Mouse (Mus musculus): ENCODE data around the gene Srpr. TPM values are rescaled to one million over a fixed set of nuclear protein-coding genes. Genes with fewer than 3 reads are reported as not detected.

The Srpr gene
- polyA plus RNA-seq, 1 experiment from 2014 or later, result 52.6 TPM

DNA sequence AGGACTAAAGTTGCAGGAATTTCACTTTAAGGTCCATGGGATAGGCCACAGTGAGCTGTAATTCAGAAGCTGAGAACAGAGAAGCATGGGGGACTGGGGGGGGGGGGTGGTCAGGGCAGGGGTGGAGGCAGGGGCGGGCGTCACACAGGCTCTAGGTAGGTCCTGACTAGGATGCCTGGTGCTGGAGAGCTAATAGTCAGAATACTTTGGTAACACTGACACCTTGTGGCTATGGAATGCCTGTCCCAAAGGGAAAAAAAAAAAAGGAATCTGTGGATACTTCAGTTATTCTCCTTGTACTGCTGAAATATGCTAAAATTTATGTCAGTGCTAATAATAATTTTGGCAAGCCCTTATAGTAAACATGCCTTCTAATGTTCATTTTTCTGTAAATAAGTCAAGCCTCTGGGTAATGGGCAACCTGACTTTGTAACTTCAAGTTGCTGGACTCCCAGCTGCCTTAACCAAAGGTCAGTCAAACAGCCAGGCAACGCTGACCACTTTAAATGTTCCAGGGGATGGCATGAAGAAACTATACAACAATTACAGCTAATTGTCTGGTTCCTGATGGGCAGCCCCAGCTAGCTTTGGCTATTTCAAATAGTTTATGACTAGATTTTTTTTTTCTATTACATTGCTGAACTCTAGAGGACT, 33.7 kb upstream of the Srpr start:
- H3K27ac ChIP-seq (ENCODE audit: low read length), result no peak overlapping the region
- 0 out of 2 replicates have a peak, but pooled peaks cover 4% of the 10 kb centered on the region for H3K36me3 ChIP-seq (ENCODE audit: control insufficient read depth, insufficient read depth)
- no peak overlapping the region for H3K9ac ChIP-seq (replicated peaks; ENCODE audit: low read depth, low read length)
- H3K4me1 ChIP-seq (replicated peaks; ENCODE audit: control insufficient read depth, insufficient read depth, low read length), result peaks cover 10% of the 10 kb centered on the region
- no peak overlapping the region for H3K4me3 ChIP-seq (replicated peaks; ENCODE audit: low read length)
- H3K9me3 ChIP-seq (ENCODE audit: control insufficient read depth, low read length), result no peaks in the 10 kb centered on the region
- H3K4me2 ChIP-seq (ENCODE audit: low read length), result no peak overlapping the region
- 32% methylated on average over 3 of the region's 3 CpGs for WGBS
- no peaks in the 10 kb centered on the region for H3K27me3 ChIP-seq (replicated peaks; ENCODE audit: control insufficient read depth, insufficient read depth, low read length)
- peak; percentile 62 for ATAC-seq

DNA sequence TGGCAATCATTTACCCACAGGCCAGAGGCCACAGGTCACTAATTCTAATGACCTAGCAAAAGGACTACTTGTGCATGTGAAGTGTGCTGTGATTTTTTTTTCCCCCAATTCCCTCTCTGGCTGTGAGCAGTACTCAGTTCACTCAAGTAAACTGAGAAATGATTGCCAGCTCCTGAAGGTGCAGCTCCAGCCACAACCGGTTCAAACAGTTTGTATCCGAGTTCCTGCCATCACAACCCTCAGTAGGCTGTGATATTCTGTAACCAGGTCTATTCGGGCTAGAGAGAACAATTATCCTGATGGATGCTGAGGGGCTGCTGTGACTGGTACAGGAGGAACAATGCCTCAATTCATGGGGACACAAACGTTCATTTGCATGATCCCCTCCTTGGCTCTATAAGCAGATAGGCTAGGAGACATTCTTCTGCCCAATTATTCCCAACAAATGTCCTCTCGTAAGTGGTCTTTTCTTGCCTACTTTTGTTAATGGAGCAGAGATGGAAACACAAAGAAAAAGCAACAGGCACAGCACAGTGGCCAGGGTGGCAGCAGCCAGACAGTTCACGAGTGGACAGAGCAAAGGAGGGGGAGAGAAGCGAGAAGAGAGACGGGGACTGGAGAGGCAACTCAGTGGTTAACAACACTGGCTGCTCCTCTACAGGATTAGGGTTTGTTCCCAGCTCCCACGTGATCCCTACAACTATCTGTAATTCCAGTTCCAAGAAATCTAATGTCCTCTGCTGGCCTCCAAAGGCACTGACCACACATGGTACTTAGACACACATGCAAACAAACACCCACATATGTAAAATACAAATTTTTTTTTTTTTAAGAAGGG, 33.0 kb upstream of the Srpr start:
- no peak overlapping the region for H3K27ac ChIP-seq (ENCODE audit: low read length)
- peak; percentile 65 for ATAC-seq
- 5% methylated on average over 9 of the region's 9 CpGs for WGBS

DNA sequence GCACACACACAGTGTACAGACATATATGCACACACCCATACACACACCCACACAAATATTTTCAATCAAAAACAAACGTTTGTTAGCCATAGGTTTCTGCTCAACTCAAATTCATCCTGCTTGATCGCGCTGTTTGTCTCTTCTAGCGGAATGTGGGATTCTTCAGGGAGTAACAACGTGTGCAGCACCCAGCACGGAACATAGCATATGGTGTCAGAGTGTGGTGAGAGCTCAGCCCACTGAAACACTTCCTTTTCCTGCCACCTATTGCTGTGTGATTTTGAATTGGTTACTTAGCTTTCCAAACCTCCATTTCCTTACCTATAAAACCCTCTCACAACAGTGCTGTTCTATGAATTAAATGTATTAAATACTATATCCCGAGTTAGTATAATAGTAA, 29.9 kb upstream of the Srpr start:
- Histone ChIP-seq H3K27ac (ENCODE audit: low read length) (no peak overlapping the region), H3K36me3 (ENCODE audit: control insufficient read depth, insufficient read depth) (0 out of 2 replicates have a peak, but pooled peaks cover 4% of the 10 kb centered on the region), H3K4me2 (ENCODE audit: low read length) (no peak overlapping the region), H3K9me3 (ENCODE audit: control insufficient read depth, low read length) (no peaks in the 10 kb centered on the region), H3K27me3 (replicated peaks; ENCODE audit: control insufficient read depth, insufficient read depth, low read length) (no peaks in the 10 kb centered on the region), H3K4me3 (replicated peaks; ENCODE audit: low read length) (no peak overlapping the region), H3K9ac (replicated peaks; ENCODE audit: low read depth, low read length) (no peak overlapping the region), H3K4me1 (replicated peaks; ENCODE audit: control insufficient read depth, insufficient read depth, low read length) (peaks cover 15% of the 10 kb centered on the region)
- 91% methylated on average over 7 of the region's 7 CpGs for WGBS
- ATAC-seq, result no peak

More for the DNA sequence above, 33.0 kb upstream of the Srpr start:
- no peak overlapping the region for H3K4me3 ChIP-seq (replicated peaks; ENCODE audit: low read length)
- H3K4me2 ChIP-seq (ENCODE audit: low read length), result no peak overlapping the region
- H3K4me1 ChIP-seq (replicated peaks; ENCODE audit: control insufficient read depth, insufficient read depth, low read length), result peaks cover 10% of the 10 kb centered on the region
- H3K9ac ChIP-seq (replicated peaks; ENCODE audit: low read depth, low read length), result no peak overlapping the region
- 0 out of 2 replicates have a peak, but pooled peaks cover 4% of the 10 kb centered on the region for H3K36me3 ChIP-seq (ENCODE audit: control insufficient read depth, insufficient read depth)
- no peaks in the 10 kb centered on the region for H3K27me3 ChIP-seq (replicated peaks; ENCODE audit: control insufficient read depth, insufficient read depth, low read length)
- H3K9me3 ChIP-seq (ENCODE audit: control insufficient read depth, low read length), result no peaks in the 10 kb centered on the region

DNA sequence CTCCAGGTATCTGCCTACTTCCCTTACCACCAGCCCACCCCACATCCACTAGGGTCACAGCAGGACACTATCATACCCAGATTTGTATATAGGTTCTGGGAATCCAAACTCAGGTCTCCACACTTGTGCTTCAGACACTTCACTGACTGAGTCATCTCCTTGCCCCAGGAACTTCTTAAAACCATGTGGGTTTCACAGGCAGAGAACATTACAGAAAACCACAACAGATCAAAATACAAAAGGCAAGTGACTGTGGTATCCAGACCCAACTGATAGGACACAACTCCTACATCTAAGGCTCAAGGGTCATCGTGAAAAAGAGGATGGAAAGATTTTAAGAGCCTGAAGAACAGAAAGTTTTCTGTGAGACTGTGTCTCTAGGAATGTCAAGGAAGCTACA, 26.6 kb upstream of the Srpr start:
- 97% methylated on average over 1 of the region's 1 CpGs for WGBS
- Histone ChIP-seq H3K27me3 (replicated peaks; ENCODE audit: control insufficient read depth, insufficient read depth, low read length) (no peaks in the 10 kb centered on the region), H3K9ac (replicated peaks; ENCODE audit: low read depth, low read length) (no peak overlapping the region), H3K36me3 (ENCODE audit: control insufficient read depth, insufficient read depth) (0 out of 2 replicates have a peak, but pooled peaks cover 4% of the 10 kb centered on the region), H3K4me1 (replicated peaks; ENCODE audit: control insufficient read depth, insufficient read depth, low read length) (peaks cover 9% of the 10 kb centered on the region), H3K27ac (ENCODE audit: low read length) (no peak overlapping the region), H3K9me3 (ENCODE audit: control insufficient read depth, low read length) (no peaks in the 10 kb centered on the region), H3K4me2 (ENCODE audit: low read length) (no peak overlapping the region), H3K4me3 (replicated peaks; ENCODE audit: low read length) (no peak overlapping the region)
- no peak for ATAC-seq

DNA sequence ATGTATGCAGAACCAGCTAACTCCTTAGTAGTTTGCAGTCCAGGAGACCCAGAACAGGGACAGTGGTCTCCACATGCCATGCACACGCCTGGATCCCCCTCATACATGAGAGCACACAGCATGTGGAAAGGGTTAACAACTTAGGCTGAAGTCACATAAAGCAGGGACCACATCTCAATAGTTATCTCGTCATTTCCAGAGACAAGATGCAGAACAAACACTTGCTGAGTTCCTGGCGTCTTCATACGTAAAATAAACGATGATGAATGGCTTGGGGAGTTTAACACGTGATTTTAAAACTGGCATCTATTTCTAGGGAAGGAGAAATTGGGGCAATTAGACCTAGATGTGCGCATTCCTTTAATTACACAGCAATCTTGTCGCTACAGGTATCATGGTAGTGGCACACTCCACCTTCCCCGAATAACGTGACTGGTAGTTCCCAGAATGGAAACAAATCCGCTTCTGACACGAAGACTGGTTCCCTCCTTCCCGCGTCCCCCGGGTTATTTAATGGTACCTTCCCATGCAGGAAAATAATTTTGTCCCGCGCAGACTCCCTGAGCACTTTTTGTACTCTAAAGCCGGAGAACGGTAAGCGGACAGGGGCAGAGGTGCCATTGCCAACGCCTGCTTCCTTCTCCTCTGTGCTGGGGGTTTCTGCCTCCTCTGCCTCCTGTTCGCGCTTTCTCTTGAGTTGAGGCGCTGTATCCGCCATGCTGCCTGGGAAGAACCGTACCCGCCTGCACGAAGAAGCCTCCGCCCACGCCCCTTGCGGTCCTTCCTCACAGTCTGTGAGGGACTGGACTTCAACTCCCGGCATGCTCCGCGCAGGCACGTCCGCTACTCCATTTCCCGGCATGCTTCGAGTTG, 24.5 kb upstream of the Srpr start, which contains the start of gene Dcps:
TSS of gene Dcps (minus strand) at position 811 of the 873 bp plus-strand sequence.
- Histone ChIP-seq H3K27ac (ENCODE audit: low read length) (peak within 1 kb of the TSS; percentile 96), H3K36me3 (ENCODE audit: control insufficient read depth, insufficient read depth) (no peaks in the 10 kb centered on the region), H3K27me3 (replicated peaks; ENCODE audit: control insufficient read depth, insufficient read depth, low read length) (no peaks in the 10 kb centered on the region), H3K4me2 (ENCODE audit: low read length) (peak within 1 kb of the TSS; percentile 87), H3K4me1 (replicated peaks; ENCODE audit: control insufficient read depth, insufficient read depth, low read length) (peaks cover 9% of the 10 kb centered on the region), H3K4me3 (replicated peaks; ENCODE audit: low read length) (peak within 1 kb of the TSS; percentile 70), H3K9ac (replicated peaks; ENCODE audit: low read depth, low read length) (peak within 1 kb of the TSS; percentile 79), H3K9me3 (ENCODE audit: control insufficient read depth, low read length) (no peaks in the 10 kb centered on the region)
- ATAC-seq, result peak; percentile 98
- WGBS, result under 1% methylated on average over 38 of the region's 38 CpGs

DNA sequence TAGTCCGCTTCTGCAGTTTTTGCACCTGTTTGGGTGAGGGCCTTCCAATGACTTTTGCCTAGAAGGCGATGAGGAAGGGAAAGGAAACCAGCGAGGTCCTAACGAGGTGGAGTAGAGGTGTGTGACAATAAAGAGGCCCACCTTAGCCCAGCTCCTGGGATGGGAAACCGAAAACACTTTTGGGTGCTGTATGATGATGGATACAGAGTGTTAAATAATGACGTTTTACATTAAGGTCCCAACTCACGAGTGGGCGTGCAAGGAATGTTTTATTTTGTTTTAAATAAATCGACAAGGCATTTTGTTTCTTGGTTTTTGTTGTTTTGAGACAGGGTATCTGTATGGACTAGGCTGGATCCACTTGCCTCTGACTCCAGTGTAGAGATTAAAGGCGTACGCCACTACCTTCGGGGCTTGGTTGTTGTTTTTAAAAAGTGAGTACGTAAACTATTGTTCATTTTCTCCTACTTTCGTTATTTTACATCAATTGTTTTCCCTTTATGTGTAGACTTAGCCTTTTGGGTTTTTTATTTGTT, 23.8 kb upstream of the Srpr start:
- Histone ChIP-seq H3K36me3 (ENCODE audit: control insufficient read depth, insufficient read depth) (no peaks in the 10 kb centered on the region), H3K4me1 (replicated peaks; ENCODE audit: control insufficient read depth, insufficient read depth, low read length) (peaks cover 9% of the 10 kb centered on the region), H3K9me3 (ENCODE audit: control insufficient read depth, low read length) (no peaks in the 10 kb centered on the region), H3K4me3 (replicated peaks; ENCODE audit: low read length) (peak overlapping the region; percentile 70), H3K4me2 (ENCODE audit: low read length) (peak overlapping the region; percentile 87), H3K9ac (replicated peaks; ENCODE audit: low read depth, low read length) (peak overlapping the region; percentile 79), H3K27ac (ENCODE audit: low read length) (peak overlapping the region; percentile 96), H3K27me3 (replicated peaks; ENCODE audit: control insufficient read depth, insufficient read depth, low read length) (no peaks in the 10 kb centered on the region)
- 43% methylated on average over 14 of the region's 14 CpGs for WGBS
- peak; percentile 39; the same call in 1 of the 2 replicates for ATAC-seq

DNA sequence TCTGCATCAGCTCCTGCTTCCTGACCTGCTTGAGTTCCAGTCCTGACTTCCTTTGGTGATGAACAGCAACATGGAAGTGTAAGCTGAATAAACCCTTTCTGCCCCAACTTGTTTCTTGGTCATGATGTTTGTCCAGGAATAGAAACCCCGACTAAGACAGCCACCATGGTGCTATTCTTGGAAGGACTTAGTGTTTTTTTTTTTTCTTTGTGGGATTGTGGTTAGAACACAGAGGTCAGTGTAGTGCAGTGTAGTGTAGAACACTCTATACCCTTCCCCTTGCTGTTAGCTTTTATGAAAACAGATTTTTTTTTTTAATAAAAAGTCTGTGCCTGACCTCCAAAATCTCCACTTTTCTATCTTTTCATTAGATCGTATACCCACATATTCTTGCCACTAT, 17.1 kb upstream of the Srpr start:
- Histone ChIP-seq H3K27ac (ENCODE audit: low read length) (no peak overlapping the region), H3K9me3 (ENCODE audit: control insufficient read depth, low read length) (no peaks in the 10 kb centered on the region), H3K4me3 (replicated peaks; ENCODE audit: low read length) (no peak overlapping the region), H3K4me2 (ENCODE audit: low read length) (no peak overlapping the region), H3K27me3 (replicated peaks; ENCODE audit: control insufficient read depth, insufficient read depth, low read length) (no peaks in the 10 kb centered on the region), H3K36me3 (ENCODE audit: control insufficient read depth, insufficient read depth) (no peaks in the 10 kb centered on the region), H3K9ac (replicated peaks; ENCODE audit: low read depth, low read length) (no peak overlapping the region), H3K4me1 (replicated peaks; ENCODE audit: control insufficient read depth, insufficient read depth, low read length) (no peaks in the 10 kb centered on the region)
- 96% methylated on average over 2 of the region's 2 CpGs for WGBS
- ATAC-seq, result no peak

DNA sequence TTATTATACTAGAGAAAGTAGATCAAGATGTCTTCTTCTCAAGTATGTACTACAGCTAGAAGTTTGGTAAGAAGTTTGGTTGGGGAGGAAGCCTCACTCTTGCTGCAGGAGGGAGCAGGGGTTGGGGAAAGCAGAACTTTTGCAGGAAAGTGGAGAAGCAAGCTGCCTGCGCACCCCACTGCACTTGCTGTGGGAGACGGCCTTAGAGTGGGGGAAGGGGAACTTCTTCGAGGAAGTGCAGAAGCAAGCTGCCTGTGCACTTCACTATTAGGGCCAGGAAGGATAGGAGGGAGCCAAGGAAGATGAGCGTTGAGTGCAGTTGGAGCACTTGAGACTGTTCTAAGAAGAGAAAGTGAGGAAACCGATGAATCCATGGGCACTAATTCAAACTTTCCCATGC, 16.6 kb upstream of the Srpr start:
- H3K4me2 ChIP-seq (ENCODE audit: low read length), result no peak overlapping the region
- H3K36me3 ChIP-seq (ENCODE audit: control insufficient read depth, insufficient read depth), result no peaks in the 10 kb centered on the region
- H3K9ac ChIP-seq (replicated peaks; ENCODE audit: low read depth, low read length), result no peak overlapping the region
- H3K27ac ChIP-seq (ENCODE audit: low read length), result no peak overlapping the region
- H3K27me3 ChIP-seq (replicated peaks; ENCODE audit: control insufficient read depth, insufficient read depth, low read length), result no peaks in the 10 kb centered on the region
- H3K4me3 ChIP-seq (replicated peaks; ENCODE audit: low read length), result no peak overlapping the region
- H3K9me3 ChIP-seq (ENCODE audit: control insufficient read depth, low read length), result no peaks in the 10 kb centered on the region
- H3K4me1 ChIP-seq (replicated peaks; ENCODE audit: control insufficient read depth, insufficient read depth, low read length), result no peaks in the 10 kb centered on the region
- ATAC-seq, result no peak
- 70% methylated on average over 5 of the region's 5 CpGs for WGBS
